Mouse (Mus musculus) layer of hippocampus, postnatal 14 days (tissue): ENCODE data around the gene Zbtb46. TPM values are rescaled to one million over a fixed set of nuclear protein-coding genes. Genes with fewer than 3 reads are reported as not detected.
A peak's percentile ranks its signal among the peaks of the same experiment; 100 is the strongest.

Source experiments
- DNase-seq, 2 experiments: peaks; one replicate each; pipeline ENCODE4 v3.0.0; 2021 to 2022; ENCODE audit warnings: low spot score in 2 of 2, mixed read lengths in 1 of 2
- total RNA-seq, 2 experiments: library from RNA; stranded (reverse); gene quantifications; 2 replicates each; pipeline ENCODE4 v1.2.3; 2021

The Zbtb46 gene
- total RNA-seq, 2 experiments from 2014 or later = 11.2 to 14.0 TPM

DNA sequence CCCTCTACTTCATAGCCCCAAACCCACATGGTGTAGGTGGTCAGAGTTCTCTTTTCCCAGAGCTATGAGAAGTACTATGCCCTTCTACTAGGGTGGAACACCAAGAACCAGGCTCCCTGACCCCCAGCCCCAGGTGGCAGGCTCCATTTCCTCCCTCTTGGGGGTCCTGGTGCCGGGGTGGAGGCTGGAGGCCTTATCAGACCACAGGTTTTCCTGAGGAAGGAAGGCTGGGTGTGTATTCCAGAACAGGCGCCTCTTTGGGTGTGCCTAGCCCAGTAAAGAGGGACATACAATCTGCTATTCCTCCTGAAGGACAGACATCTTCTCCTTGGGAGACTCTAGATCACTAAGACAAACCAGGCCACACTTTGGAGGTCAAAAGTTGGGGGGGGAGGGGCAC, 11.1 kb upstream of the Zbtb46 start:
- no peak for DNase-seq

DNA sequence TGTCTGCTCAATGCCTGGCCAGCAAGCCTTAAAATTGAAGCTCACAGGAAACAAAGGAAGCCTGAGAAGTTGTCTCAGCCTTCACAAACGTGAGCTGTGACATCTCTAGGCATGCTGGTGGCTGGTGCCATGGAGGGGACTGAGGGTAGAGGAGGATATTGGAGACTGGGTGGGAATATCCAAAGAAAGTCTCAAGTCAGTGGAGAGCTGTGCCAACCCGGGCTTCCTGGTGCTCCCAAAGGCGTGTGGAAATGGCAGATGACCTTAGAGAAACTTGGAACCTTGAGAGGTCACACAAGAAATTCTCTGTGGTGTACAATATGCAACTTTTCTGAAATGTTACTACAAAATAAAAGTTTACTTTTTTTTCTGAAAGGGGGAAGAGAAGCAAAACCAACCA, 6.2 kb upstream of the Zbtb46 start:
- no peak for DNase-seq

DNA sequence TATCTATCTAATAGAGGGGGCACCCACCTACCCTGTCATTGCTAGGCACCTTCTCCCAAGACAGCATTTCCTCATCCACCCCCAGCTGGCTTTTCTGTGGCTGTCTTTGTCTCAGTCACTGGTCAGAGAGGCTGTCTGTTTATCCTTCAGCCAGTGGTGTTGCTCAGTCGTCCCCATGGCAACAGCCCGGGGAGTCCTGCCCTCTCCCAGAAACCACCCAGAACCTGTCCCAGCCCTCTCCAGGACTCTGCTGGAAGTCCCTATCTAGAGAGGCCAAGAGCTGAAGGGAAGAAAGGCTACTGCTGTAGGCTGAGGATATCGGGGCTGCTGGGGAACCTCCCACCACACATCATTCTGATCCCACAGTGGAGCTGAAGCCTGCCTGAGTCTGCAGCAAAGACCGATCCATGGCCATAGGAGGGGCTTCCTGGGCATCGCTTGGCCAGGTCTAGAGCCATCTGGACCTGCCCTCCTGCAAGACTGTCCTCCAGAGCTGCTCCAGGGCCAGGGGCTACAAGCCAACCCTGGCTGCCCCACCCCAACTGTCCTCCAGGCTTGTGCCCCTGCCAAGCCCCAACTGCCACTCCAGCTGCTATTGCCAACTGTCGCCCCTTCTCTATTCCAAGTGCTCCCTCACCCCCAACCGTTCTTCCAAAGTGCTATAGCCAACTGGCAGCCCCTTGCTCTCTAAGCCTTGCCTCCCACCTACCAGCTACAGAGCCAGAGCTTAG, 3.9 kb upstream of the Zbtb46 start:
- DNase-seq = peak; percentile 51 to 62

GRCm38 (mm10) chr2:181462604-181463003, 3.4 kb upstream of the Zbtb46 start:
- no peak for DNase-seq

DNA sequence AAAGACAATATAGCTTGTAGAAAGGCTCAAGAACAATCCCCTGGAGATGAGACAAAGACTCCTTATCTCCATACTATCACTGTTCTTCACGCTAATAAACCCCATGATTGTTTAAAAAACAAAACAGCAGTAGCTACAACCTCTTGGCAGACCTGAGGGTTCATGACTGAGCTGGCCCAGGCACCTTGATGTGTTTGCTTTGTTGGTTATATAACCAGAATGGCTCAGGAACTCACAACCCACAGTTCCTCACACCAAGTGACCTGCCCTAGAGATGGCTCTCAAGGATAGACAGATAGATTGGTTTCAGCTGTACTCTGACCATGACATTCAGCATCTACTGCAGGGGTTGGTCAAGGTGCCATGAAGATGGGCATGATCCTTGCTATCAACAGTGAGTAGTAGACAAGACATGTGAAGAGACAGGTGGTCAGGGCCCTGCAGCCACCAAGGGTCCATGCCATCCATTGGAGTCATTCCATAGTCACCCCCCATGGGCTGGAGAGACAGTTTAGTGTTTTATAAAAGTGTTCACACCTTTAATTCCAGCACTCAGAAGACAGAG, 2.4 kb upstream of the Zbtb46 start:
- DNase-seq = no peak

DNA sequence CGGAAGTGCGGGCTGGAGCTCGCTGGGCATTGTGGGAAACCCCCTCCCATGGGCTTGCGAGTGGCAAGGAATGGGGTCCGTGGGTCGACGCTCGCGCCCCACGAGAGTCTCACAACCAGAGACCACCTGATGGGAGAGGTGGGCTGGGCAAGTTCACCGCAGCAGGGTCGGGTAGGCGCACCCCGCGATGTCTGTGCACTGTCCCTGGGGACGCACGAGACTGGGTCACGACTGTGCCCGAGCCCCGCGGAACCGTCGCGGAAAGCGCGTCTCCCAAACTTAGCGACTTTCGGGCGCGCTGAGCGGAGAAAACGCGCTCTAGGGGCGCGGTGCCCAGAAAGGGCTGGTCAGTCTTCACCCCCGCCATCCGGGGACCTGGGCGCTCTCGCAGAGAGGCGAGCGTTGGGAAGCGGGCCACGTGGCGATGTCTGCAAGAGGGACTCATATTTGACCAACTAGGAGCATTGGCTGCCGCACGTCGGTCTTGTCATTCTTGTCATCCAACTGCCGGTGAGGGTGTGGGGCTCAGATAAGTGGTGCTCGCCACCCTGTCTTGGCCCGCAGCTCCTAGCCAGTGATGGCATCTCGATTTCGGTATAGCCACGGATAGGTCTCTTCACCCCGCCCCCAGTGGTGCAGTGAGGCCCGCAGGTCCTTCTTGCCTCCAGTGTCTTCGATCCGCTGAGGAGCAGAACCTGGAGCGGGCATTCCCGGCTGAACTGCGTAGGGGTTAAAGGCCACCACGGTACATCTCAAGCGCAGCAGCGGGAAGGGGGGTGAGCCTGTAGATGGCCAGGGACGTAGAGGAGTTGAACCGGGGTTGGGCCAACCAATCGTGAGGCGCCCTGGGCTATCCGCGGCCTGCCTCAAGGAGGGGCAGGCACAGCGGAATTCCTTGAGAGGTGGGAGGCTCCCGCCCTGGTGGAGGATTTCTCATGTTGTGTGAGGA, 721 bp upstream of the Zbtb46 start:
- peak in 1 of 2 experiments; percentile 34 for DNase-seq

DNA sequence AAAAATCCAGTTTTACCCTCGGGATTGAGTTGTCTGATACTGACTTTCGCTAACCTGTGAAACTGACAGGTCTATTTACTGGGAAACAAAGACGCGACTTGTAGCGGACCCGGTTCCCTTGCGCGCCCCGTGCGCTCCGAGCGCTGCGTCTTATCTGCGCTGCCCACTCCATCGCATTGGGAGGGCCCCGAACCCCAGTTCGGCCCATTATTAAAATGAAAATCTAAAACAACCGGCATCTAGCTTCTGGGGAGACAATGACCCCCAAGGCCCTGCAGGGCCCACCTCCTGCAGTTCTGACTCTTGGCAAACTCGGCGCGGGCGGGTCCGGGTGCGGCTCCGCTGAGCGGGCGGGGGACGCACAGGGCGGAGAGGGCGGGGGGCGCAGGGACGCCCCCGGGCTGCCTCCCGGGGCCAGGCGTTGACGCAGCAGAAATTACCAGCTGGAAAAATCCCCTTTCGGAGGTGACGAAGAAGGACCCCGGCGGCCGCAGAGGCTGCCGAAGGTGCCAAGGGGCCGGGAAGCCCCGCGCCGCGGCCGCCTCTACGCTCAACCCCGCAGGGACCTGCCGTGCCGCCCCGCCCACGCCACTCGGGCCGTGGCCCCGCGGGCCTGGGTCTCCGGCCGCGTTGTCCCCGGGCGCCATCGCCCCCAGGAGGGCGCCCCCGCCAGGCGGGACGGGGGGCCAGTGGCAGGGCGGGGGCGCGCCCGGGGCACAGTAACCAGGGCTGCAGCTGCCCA, 644 bp downstream of the Zbtb46 start:
- no peak for DNase-seq

- no peak for DNase-seq
These were observed 1.4 kb downstream of the Zbtb46 start for GRCm38 (mm10) chr2:181457831-181458230.

DNA sequence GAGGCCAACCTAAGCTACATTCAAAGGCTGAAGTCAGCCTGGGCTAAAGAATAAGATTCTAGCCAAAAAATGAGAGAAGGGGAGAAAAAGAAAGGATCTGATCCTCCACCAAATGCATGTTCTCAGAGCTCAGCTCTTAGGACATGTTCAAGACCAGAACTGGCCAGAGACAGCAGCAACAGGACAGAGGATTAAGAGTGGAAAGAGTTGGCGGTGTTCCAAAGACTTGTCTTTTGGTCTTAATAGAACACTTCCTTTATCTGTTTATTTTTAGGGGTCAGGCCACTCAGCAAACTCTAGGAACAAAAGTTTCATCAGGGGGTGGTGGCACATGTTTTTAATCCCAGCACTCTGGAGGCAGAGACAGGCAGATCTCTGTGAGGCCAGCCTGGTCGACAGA, 3.3 kb downstream of the Zbtb46 start:
- DNase-seq = no peak

GRCm38 (mm10) chr2:181453274-181453673, 6.0 kb downstream of the Zbtb46 start:
- DNase-seq = no peak

GRCm38 (mm10) chr2:181452181-181452580, 7.0 kb downstream of the Zbtb46 start:
- no peak for DNase-seq

DNA sequence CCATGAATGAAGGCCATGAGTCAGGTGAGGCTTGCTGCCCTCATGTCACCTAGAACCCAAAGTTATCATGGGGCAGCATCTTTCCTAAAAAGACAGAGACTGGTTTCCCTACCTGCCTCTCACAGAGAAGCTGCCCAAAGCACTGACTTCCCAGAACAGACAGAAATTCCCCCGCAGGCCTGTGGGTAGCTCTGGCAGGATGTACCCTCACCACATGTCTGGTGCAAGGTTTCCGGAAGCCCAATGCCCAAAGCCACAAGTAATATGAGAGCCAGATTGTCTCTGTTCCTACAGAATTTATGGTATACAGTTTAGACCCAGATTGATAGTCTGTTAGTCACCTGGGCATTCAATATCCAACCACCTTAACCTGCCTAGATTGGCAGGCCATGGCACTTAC, 16.2 kb downstream of the Zbtb46 start:
- no peak for DNase-seq

DNA sequence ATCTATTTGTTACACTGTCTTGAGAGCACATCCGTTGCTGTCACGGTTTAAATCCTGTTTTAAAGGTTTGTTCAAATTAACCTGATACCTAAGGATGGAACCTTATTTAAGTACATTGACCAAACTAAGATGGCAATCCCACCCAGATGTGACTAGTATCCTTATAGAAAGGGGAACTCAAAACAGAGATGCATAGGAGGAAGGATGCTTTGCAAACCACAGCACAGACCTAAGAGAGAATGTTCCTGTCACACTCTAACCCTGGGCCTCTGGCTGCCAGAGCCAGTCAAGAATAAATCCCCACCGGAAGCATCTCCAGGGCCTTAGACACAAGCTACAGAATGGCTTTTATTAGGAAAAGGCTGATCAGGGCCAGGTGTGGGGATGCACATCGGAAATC, 21.1 kb downstream of the Zbtb46 start:
- DNase-seq = no peak

DNA sequence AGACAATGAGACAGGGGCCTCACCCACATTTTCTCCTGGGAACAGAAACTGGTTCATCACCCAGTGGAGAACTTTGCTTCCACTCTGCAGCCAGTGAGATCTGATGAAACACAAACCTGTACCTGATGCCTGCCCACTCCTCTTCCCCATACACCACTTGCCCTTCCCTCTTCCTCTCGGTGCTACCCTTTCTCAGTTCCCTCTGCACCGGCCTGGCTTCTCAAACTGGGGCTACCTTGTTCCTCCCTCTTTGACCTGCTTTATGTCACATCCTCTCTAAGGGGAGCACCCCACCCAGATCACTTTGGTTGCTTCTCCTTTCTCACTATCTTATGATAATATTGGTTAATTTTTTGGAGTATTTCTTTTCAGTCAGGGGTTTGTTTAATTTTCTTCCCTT, 23.0 kb downstream of the Zbtb46 start:
- DNase-seq = no peak

- DNase-seq = no peak
These were observed 35.4 kb downstream of the Zbtb46 start for GRCm38 (mm10) chr2:181423834-181424233.

DNA sequence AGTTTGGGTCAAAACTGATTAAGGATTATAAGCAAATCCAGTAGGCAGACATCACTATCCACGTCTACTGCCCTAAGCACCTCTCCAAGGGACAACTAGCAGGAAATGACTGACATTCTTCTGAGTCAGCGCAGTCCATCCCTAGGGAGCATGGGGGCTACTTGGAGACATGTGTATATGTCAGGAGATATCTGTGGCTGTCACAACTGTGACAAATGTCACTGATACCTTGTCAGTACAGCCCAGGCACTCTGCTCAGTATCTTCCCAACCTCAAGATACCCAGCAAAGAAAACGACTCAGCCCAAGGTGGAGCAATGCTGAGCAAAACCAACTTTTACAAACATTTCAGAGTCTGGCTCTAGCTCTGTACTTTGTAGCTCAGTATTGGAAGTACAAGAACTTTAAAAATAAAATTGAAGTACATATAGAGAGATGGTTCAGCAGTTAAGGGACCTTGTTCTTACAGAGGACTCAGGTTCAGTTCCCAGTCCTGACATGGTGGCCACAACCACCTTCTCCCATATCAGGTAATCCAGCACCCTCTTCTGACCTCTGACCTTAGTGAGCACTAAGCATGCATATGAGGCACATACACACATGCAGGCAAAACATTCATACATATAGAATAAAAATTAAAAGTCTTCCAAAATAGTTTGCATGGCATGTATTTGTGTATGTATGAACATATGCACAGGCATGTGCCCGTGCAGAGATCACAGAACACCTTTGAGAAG, 38.2 kb downstream of the Zbtb46 start:
- no peak for DNase-seq

GRCm38 (mm10) chr2:181420426-181420825, 38.8 kb downstream of the Zbtb46 start:
- DNase-seq = peak; percentile 7 to 47

- no peak for DNase-seq
These were observed 39.9 kb downstream of the Zbtb46 start for GRCm38 (mm10) chr2:181419359-181419758.

GRCm38 (mm10) chr2:181415945-181416344, 43.3 kb downstream of the Zbtb46 start:
- DNase-seq = no peak

DNA sequence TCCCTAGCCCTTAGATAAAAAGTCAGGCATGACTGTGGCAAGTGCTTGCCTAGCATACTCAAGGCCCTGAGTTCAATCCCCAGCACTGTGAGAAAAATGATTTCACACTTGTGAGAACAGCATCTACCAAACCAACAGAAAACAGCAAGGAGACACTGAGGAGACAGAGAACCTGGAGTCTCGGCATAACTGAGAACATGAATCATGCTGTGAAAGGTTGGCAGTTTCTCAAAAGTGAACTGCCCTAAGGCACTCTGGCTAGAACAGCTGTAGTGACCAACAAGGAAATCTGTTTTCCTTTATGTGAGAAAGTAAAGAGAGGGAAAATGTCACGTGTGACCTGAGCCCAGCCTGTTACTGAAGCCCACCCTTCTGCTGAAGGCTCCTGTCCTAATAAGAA, 46.1 kb downstream of the Zbtb46 start:
- DNase-seq = no peak
